Mouse (Mus musculus) kidney, embryonic 15.5 days (tissue): ENCODE data around the gene Aamdc. TPM values are rescaled to one million over a fixed set of nuclear protein-coding genes. Genes with fewer than 3 reads are reported as not detected.

ENCODE experiments used
- ATAC-seq: fragments of 200-750 bp; cut with Nextera tagmentation; replicated peaks from 2 replicates; pipeline ENCODE4 v1.8.0; 2017; ENCODE audit warnings: moderate TSS enrichment; ENCODE audit not compliant: low FRiP score
- H3K27ac ChIP-seq: fragments of 300-500 bp; sonication (generic); 2 replicates; pipeline ENCODE4 v1.5.1; 2015; ENCODE audit warnings: mild to moderate bottlenecking, inconsistent platforms
- H3K27me3 ChIP-seq: fragments of 300-500 bp; sonication (generic); 2 replicates; pipeline ENCODE4 v1.6.1; 2015; ENCODE audit warnings: inconsistent platforms
- H3K36me3 ChIP-seq: fragments of 300-500 bp; sonication (generic); 2 replicates; pipeline ENCODE4 v1.6.1; 2015; ENCODE audit warnings: inconsistent platforms
- H3K4me1 ChIP-seq: fragments of 300-500 bp; sonication (generic); 2 replicates; pipeline ENCODE4 v1.6.1; 2015; ENCODE audit warnings: inconsistent platforms
- H3K4me2 ChIP-seq: fragments of 300-500 bp; sonication (generic); 2 replicates; pipeline ENCODE4 v1.6.1; 2015; ENCODE audit warnings: moderate library complexity, mild to moderate bottlenecking, inconsistent platforms
- H3K4me3 ChIP-seq: fragments of 300-500 bp; sonication (generic); replicated peaks from 2 replicates; pipeline ENCODE4 v1.5.1; 2015; ENCODE audit warnings: mild to moderate bottlenecking, inconsistent platforms
- H3K9ac ChIP-seq: fragments of 300-500 bp; sonication (generic); 2 replicates; pipeline ENCODE4 v1.6.1; 2015; ENCODE audit warnings: mild to moderate bottlenecking, inconsistent platforms
- H3K9me3 ChIP-seq: fragments of 300-500 bp; sonication (generic); replicated peaks from 2 replicates; pipeline ENCODE4 v1.6.1; 2016; ENCODE audit warnings: inconsistent platforms
- WGBS: fragments of 180-500 bp; shearing (Covaris S2); methylation state at CpG from one replicate; pipeline ENCODE4 v1.1.7; 2015; ENCODE audit warnings: mixed read lengths; 5-methylcytosine and 5-hydroxymethylcytosine counted together
- polyA plus RNA-seq: library from polyadenylated mRNA; unstranded; fragments of >200 nt; fragmentation: Nextera tagmentation; extraction: Ambion mirVana; gene quantifications from 2 replicates; pipeline ENCODE4 v1.2.1, GENCODE M21; 2015

Gene Aamdc
- polyA plus RNA-seq, 1 experiment from 2014 or later = 51.7 TPM

- Histone ChIP-seq H3K9ac (peak overlapping the region; percentile 100), H3K9me3 (no peaks in the 10 kb centered on the region), H3K4me1 (peaks cover 16% of the 10 kb centered on the region), H3K27me3 (no peaks in the 10 kb centered on the region), H3K4me3 (peak overlapping the region; percentile 91), H3K36me3 (no peaks in the 10 kb centered on the region), H3K4me2 (peak overlapping the region; percentile 77), H3K27ac (peak overlapping the region; percentile 99)
- ATAC-seq = peak; percentile 46
- WGBS = under 1% methylated on average over 65 of the region's 65 CpGs
Observed at GRCm38 (mm10) chr7:97579976-97580842, 912 bp upstream of the Aamdc start.

GRCm38 (mm10) chr7:97578361-97579066, 783 bp downstream of the Aamdc start:
- H3K27me3 ChIP-seq = no peaks in the 10 kb centered on the region
- WGBS = 30% methylated on average over 8 of the region's 8 CpGs
- 0 out of 2 replicates have a peak, but pooled peaks have one; percentile 0 for ATAC-seq

DNA sequence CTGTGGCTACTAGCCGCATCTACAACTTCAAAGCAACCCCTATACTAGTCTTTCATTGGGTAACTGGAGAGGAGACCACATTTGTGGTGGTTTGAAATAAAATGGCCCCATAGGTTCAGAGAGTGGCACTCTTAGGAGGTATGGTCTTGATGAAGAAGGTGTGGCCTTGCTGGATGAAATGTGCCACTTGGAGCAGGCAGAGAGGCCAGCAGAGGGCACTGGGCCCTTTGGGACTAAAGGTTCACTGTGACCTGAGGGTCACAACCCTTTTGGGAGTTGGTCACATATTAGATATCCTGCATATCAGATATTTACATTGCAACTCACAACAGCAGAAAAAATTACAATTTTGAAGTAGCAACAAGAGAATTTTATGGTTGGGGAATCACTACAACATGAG, 8.9 kb downstream of the Aamdc start:
- WGBS = 83% methylated on average over 1 of the region's 1 CpGs
- no peak overlapping the region for H3K9ac ChIP-seq
- H3K27me3 ChIP-seq = no peaks in the 10 kb centered on the region
- H3K27ac ChIP-seq = no peak overlapping the region
- no peak for ATAC-seq
- no peak overlapping the region for H3K4me3 ChIP-seq
- H3K9me3 ChIP-seq = no peaks in the 10 kb centered on the region
- H3K36me3 ChIP-seq = peaks cover 8% of the 10 kb centered on the region; the same call in 1 of the 2 replicates
- no peaks in the 10 kb centered on the region for H3K4me1 ChIP-seq
- no peak overlapping the region for H3K4me2 ChIP-seq

More at GRCm38 (mm10) chr7:97578361-97579066, 783 bp downstream of the Aamdc start:
- Histone ChIP-seq H3K9me3 (no peaks in the 10 kb centered on the region), H3K27ac (peak overlapping the region; percentile 99), H3K4me3 (peak overlapping the region; percentile 91), H3K9ac (peak overlapping the region; percentile 63), H3K36me3 (0 out of 2 replicates have a peak, but pooled peaks cover 5% of the 10 kb centered on the region), H3K4me2 (peak overlapping the region; percentile 77), H3K4me1 (peaks cover 16% of the 10 kb centered on the region)

DNA sequence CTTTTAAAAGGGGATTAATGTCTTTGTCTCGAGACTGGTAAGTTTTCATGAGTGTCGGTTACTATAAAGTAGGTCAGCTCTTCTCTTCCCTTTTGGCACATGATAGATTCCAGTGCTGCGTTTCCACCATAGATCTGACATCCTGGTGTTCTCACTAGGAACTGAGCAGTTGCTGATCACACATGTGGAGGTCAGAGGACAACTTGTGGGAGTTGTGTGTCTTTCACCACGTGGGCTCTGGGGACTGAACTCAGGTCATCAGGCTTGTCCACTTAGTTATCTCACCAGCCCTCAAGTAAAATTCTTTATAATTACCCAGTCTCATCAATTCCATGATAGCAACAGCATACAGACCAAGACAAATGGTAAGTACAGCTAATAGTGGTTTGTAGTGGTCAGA, 9.9 kb downstream of the Aamdc start:
- 79% methylated on average over 4 of the region's 4 CpGs for WGBS
- H3K9me3 ChIP-seq = no peaks in the 10 kb centered on the region

DNA sequence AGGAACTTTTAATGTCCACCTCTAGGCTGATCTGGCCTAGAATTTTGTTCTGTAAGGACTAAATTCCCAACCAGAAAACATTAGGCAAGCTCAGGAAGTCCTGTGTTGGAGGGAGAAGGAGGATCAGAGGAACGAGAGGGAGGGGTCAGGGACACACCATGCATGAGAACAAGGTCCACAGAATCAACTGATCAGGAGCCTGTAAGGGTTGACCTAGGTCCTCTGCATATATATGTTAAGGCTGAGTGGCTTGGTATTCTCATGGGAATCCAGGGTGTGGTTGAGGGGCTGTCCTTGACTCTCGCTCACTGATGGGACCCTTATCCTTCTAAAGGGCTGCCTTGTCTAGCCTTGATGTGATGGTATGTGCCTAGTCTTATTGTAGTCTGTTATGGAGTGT, 15.7 kb downstream of the Aamdc start:
- no peak overlapping the region for H3K9ac ChIP-seq
- no peaks in the 10 kb centered on the region for H3K9me3 ChIP-seq
- H3K27me3 ChIP-seq = no peaks in the 10 kb centered on the region
- H3K4me1 ChIP-seq = no peaks in the 10 kb centered on the region
- no peak overlapping the region for H3K4me2 ChIP-seq
- peaks cover 2% of the 10 kb centered on the region; the same call in 1 of the 2 replicates for H3K36me3 ChIP-seq
- WGBS = 72% methylated on average over 2 of the region's 2 CpGs
- ATAC-seq = no peak
- no peak overlapping the region for H3K27ac ChIP-seq
- H3K4me3 ChIP-seq = no peak overlapping the region

More for the DNA sequence above, 9.9 kb downstream of the Aamdc start:
- Histone ChIP-seq H3K36me3 (peaks cover 5% of the 10 kb centered on the region; the same call in 1 of the 2 replicates), H3K9ac (no peak overlapping the region), H3K4me2 (no peak overlapping the region), H3K27me3 (no peaks in the 10 kb centered on the region), H3K27ac (no peak overlapping the region), H3K4me1 (no peaks in the 10 kb centered on the region), H3K4me3 (no peak overlapping the region)
- ATAC-seq = no peak

GRCm38 (mm10) chr7:97550673-97551072, 28.6 kb downstream of the Aamdc start:
- Histone ChIP-seq H3K36me3 (no peaks in the 10 kb centered on the region), H3K9ac (no peak overlapping the region), H3K4me1 (no peaks in the 10 kb centered on the region), H3K9me3 (no peaks in the 10 kb centered on the region), H3K4me3 (no peak overlapping the region), H3K4me2 (no peak overlapping the region), H3K27me3 (no peaks in the 10 kb centered on the region), H3K27ac (no peak overlapping the region)
- 91% methylated on average over 9 of the region's 9 CpGs for WGBS
- no peak for ATAC-seq

DNA sequence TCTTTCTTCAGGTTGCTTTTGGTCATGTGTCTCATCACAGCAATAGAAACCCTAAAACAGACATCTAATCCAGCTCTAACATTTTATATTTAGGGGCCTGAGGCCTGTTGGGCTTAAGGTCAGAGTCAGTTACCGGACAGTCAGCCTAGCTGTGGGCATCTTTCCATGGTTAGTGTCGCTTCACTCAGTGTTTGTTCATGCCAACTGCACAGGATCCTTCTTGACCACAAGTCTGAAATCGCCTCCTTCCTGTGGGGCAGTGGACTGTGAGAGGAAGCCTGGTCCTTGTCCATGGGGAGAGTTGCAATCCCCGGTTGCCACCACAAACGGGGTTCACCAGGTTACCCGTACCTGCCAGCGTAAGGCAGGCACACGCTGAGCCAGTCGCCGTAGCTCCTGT, 30.0 kb downstream of the Aamdc start:
- H3K9me3 ChIP-seq = no peaks in the 10 kb centered on the region
- H3K4me3 ChIP-seq = no peak overlapping the region
- H3K4me1 ChIP-seq = no peaks in the 10 kb centered on the region
- H3K9ac ChIP-seq = no peak overlapping the region
- H3K4me2 ChIP-seq = no peak overlapping the region
- WGBS = 92% methylated on average over 10 of the region's 10 CpGs
- no peak for ATAC-seq
- H3K27me3 ChIP-seq = no peaks in the 10 kb centered on the region
- H3K27ac ChIP-seq = no peak overlapping the region
- no peaks in the 10 kb centered on the region for H3K36me3 ChIP-seq

GRCm38 (mm10) chr7:97546462-97546861, 32.8 kb downstream of the Aamdc start:
- ATAC-seq = no peak
- H3K27ac ChIP-seq = no peak overlapping the region
- WGBS = 85% methylated on average over 2 of the region's 2 CpGs

GRCm38 (mm10) chr7:97536571-97536970, 42.7 kb downstream of the Aamdc start:
- no peak for ATAC-seq
- no peak overlapping the region for H3K4me3 ChIP-seq
- H3K4me2 ChIP-seq = no peak overlapping the region
- no peak overlapping the region for H3K27ac ChIP-seq
- H3K9me3 ChIP-seq = no peaks in the 10 kb centered on the region
- no peaks in the 10 kb centered on the region for H3K27me3 ChIP-seq
- WGBS = 93% methylated on average over 5 of the region's 5 CpGs
- no peak overlapping the region for H3K9ac ChIP-seq
- H3K36me3 ChIP-seq = peaks cover 94% of the 10 kb centered on the region
- no peaks in the 10 kb centered on the region for H3K4me1 ChIP-seq

More at GRCm38 (mm10) chr7:97546462-97546861, 32.8 kb downstream of the Aamdc start:
- Histone ChIP-seq H3K36me3 (peaks cover 23% of the 10 kb centered on the region), H3K4me3 (no peak overlapping the region), H3K4me1 (no peaks in the 10 kb centered on the region), H3K4me2 (no peak overlapping the region), H3K9me3 (no peaks in the 10 kb centered on the region), H3K27me3 (no peaks in the 10 kb centered on the region), H3K9ac (no peak overlapping the region)

GRCm38 (mm10) chr7:97535531-97535930, 43.8 kb downstream of the Aamdc start:
- Histone ChIP-seq H3K9ac (no peak overlapping the region), H3K9me3 (no peaks in the 10 kb centered on the region), H3K27me3 (no peaks in the 10 kb centered on the region), H3K36me3 (peaks cover 92% of the 10 kb centered on the region), H3K4me2 (no peak overlapping the region), H3K4me3 (no peak overlapping the region), H3K4me1 (no peaks in the 10 kb centered on the region), H3K27ac (no peak overlapping the region)
- no peak for ATAC-seq
- 89% methylated on average over 5 of the region's 5 CpGs for WGBS

GRCm38 (mm10) chr7:97519935-97520334, 59.4 kb downstream of the Aamdc start:
- no peaks in the 10 kb centered on the region for H3K4me1 ChIP-seq
- H3K36me3 ChIP-seq = peaks cover 82% of the 10 kb centered on the region
- H3K4me2 ChIP-seq = no peak overlapping the region
- no peak overlapping the region for H3K9ac ChIP-seq
- H3K9me3 ChIP-seq = no peaks in the 10 kb centered on the region
- no peaks in the 10 kb centered on the region for H3K27me3 ChIP-seq
- no peak for ATAC-seq
- no peak overlapping the region for H3K4me3 ChIP-seq
- 91% methylated on average over 2 of the region's 2 CpGs for WGBS
- no peak overlapping the region for H3K27ac ChIP-seq

DNA sequence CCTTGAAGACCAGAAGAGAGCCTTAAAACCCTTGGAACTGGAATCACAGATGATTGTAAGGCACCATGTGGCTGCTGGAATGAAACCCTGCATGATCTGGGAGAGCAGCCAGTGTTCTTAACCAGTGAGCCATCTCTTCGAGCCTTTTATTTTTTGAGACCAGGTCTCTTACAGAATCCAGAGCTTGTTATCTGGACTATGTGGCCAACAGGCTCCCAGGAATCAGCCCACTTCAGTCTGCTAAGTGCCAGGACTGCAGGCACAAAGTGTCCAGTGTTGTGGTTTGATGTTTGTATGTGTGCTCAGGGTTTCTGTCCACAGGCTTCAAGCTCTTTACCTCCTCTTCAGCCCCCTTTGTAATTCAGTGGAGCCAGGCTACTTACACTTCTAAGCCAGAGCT, 64.5 kb downstream of the Aamdc start:
- no peaks in the 10 kb centered on the region for H3K27me3 ChIP-seq
- no peaks in the 10 kb centered on the region for H3K4me1 ChIP-seq
- no peak for ATAC-seq
- H3K4me2 ChIP-seq = no peak overlapping the region
- no peak overlapping the region for H3K27ac ChIP-seq
- 74% methylated on average over 1 of the region's 1 CpGs for WGBS
- H3K9me3 ChIP-seq = no peaks in the 10 kb centered on the region
- no peak overlapping the region for H3K4me3 ChIP-seq
- H3K36me3 ChIP-seq = peaks cover 93% of the 10 kb centered on the region
- no peak overlapping the region for H3K9ac ChIP-seq
